ENCODE assay signal across 25 mouse cellular contexts in the genomic region with DNA sequence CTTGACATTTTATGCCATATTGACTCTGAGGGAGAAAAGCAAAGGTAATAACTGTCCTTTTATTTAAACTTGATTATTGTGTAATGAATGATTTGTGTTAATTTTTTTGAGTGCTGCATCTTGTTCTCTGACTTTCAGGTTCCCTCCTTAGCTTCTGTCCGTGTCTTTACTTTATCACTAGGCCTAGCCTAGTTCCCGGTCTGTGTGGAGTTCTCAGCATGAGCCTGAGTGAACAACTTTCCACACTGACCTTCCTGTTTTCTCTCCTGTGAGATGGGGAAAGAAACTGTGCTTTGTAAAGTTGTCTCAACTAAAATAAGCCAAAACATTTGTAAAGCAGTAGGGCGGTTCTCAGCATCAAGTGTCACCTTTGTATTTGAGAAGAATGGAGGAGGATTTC.
"Had no signal": no experiment of that assay in that cellular context is flagged by ENCODE, and none has a peak within 500 bp of the region (broad histone marks: within the 10 kb centered on the region; RNA-seq: fewer than 3 reads in every experiment).

No protein-coding gene starts in this region.

- ATAC-seq: forebrain, embryonic 13.5 days; forebrain, embryonic 14.5 days; forebrain, embryonic 15.5 days; forebrain, embryonic 16.5 days; forebrain, postnatal 0 days had no signal

- H3K4me3 ChIP-seq: embryonic facial prominence, embryonic 10.5 days; embryonic facial prominence, embryonic 12.5 days; embryonic facial prominence, embryonic 13.5 days; embryonic facial prominence, embryonic 15.5 days; erythroblast, embryonic 14.5 days; forebrain, embryonic 10.5 days; forebrain, embryonic 12.5 days; forebrain, embryonic 13.5 days; forebrain, embryonic 15.5 days; gastrocnemius, adult 2 months had no signal

- H3K9ac ChIP-seq: embryonic facial prominence, embryonic 12.5 days; embryonic facial prominence, embryonic 13.5 days; embryonic facial prominence, embryonic 15.5 days; forebrain, embryonic 12.5 days; forebrain, embryonic 13.5 days; forebrain, embryonic 15.5 days; forebrain, postnatal 0 days had no signal

- H3K27me3 ChIP-seq: embryonic facial prominence, embryonic 12.5 days; embryonic facial prominence, embryonic 13.5 days; embryonic facial prominence, embryonic 15.5 days; forebrain, embryonic 12.5 days; forebrain, embryonic 13.5 days; forebrain, embryonic 15.5 days had no signal

- DNase-seq: cerebellum, adult 2 months; cerebellum, adult 8-10 months; cerebellum, adult 9-10 months; cerebellum, adult 9-11 months; cerebellum, postnatal 36 days; embryo, embryonic 11 days; forebrain, postnatal 0 days; gastrocnemius, adult 2 months; gastrocnemius, postnatal 10 days; gastrocnemius, postnatal 14 days; gastrocnemius, postnatal 25 days; gastrocnemius, postnatal 36 days; heart, adult 11 months; heart, adult 18-20 months had no signal

- H3K9me3 ChIP-seq: embryonic facial prominence, embryonic 10.5 days; embryonic facial prominence, embryonic 12.5 days; embryonic facial prominence, embryonic 13.5 days; embryonic facial prominence, embryonic 15.5 days; forebrain, embryonic 10.5 days; forebrain, embryonic 12.5 days; forebrain, embryonic 13.5 days; forebrain, embryonic 15.5 days had no signal

- H3K27ac ChIP-seq: embryonic facial prominence, embryonic 10.5 days; embryonic facial prominence, embryonic 12.5 days; embryonic facial prominence, embryonic 13.5 days; embryonic facial prominence, embryonic 15.5 days; forebrain, embryonic 10.5 days; forebrain, embryonic 12.5 days; forebrain, embryonic 13.5 days; forebrain, embryonic 15.5 days; gastrocnemius, adult 2 months had no signal

- H3K36me3 ChIP-seq: embryonic facial prominence, embryonic 10.5 days; embryonic facial prominence, embryonic 12.5 days; embryonic facial prominence, embryonic 13.5 days; embryonic facial prominence, embryonic 15.5 days; forebrain, embryonic 10.5 days; forebrain, embryonic 12.5 days; forebrain, embryonic 15.5 days had no signal

- H3K4me1 ChIP-seq: embryonic facial prominence, embryonic 10.5 days; embryonic facial prominence, embryonic 12.5 days; embryonic facial prominence, embryonic 13.5 days; embryonic facial prominence, embryonic 15.5 days; forebrain, embryonic 10.5 days; forebrain, embryonic 15.5 days had no signal

- H3K4me2 ChIP-seq: embryonic facial prominence, embryonic 12.5 days; embryonic facial prominence, embryonic 13.5 days; embryonic facial prominence, embryonic 15.5 days; forebrain, embryonic 12.5 days; forebrain, embryonic 13.5 days; forebrain, embryonic 15.5 days had no signal
